Mouse (Mus musculus) adrenal gland, adult 8-10 months (tissue): ENCODE results near the gene Xpnpep3. TPM values are rescaled to one million over a fixed set of nuclear protein-coding genes. Genes with fewer than 3 reads are reported as not detected.
"Not testable (repeated sequence)": the region's sequence is repeated elsewhere in the genome, so short reads cannot be mapped to it uniquely, and the experiment has no call there.

Experiments
- DNase-seq: peaks from one replicate; pipeline ENCODE4 v3.0.0; 2022
- total RNA-seq, 4 experiments: library from RNA; stranded (reverse); gene quantifications; 2 replicates each; pipeline ENCODE4 v1.2.4; 2022

The Xpnpep3 gene
- total RNA-seq, 4 experiments from 2014 or later = 24.8 to 34.4 (median 28.9) TPM

- DNase-seq = no peak
Observed at GRCm38 (mm10) chr15:81405008-81405407, 5.1 kb downstream of the Xpnpep3 start.

DNA sequence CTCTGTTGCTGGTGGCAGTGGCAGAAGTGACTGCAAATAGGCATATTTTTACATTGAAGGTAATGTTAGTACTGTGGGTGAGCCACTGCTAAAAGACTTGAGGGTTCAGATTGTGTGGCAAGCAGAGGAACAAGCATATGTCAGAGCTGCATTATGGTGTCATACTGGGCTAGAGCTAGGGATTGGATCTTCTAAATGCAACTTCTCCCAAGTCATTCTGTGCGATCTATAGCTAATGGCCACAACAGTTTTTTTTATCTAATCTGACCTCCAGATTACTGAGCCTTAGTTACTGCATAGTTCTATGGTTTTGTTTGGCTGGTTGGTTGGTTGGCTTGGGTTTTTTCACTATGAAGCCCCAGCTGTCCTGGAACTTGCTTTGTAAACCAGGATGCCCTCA, 8.3 kb downstream of the Xpnpep3 start, which contains the start of gene Dnajb7:
Gene Dnajb7, minus strand, starts transcription at position 101 of the 400 bp plus-strand sequence.
- DNase-seq = no peak

- peak; percentile 60 for DNase-seq
Observed at GRCm38 (mm10) chr15:81416763-81417310, 16.9 kb downstream of the Xpnpep3 start.

GRCm38 (mm10) chr15:81418065-81418464, 18.1 kb downstream of the Xpnpep3 start:
- no peak for DNase-seq

- DNase-seq = no peak
Observed at GRCm38 (mm10) chr15:81421454-81421853, 21.5 kb downstream of the Xpnpep3 start.

DNA sequence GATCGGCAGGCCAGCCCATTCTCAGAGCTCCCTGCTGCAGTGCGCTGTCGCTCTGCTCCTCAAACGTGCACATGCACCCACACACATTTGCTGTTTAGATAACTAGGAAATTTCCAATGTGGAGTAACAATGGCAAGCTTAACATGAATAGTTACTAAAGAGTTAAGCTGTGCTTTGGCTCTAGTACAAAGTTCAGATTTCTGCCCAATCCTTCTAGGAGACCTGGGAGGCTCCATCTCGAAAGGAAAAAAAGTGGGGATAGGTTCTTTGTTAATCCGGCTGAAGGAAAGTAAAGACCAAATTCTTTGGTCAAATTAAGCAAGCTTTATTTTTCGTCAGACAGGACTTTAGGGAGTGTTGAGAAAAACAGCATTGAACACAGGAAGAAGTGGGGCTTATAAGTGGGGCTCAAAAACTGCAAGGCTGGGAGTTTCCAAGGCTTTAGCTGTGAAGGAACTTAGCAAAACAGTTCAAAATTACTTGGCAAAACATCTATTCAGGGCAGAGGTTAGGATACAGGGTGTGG, 22.3 kb downstream of the Xpnpep3 start:
- DNase-seq = no peak

- no peak for DNase-seq
Observed at GRCm38 (mm10) chr15:81425311-81425710, 25.4 kb downstream of the Xpnpep3 start.

DNA sequence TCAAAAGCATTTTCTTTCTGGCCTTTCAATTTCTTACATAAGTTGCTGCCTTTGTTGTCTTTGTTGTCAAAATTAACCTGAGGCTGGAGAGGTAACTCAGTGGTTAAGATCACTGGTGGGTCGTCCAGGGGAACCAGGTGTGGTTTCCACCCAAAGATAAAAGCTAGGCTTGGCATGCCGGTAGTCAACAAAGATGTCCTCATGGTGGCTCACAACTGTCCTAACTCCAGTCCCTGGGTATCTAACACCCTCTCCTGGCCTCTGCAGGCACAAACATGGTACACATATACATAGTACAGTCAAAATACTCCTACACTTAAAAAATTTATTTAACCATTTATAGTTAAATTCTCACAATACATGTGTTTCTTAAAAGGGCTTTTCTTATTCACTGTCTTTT, 28.0 kb downstream of the Xpnpep3 start:
- no peak for DNase-seq

DNA sequence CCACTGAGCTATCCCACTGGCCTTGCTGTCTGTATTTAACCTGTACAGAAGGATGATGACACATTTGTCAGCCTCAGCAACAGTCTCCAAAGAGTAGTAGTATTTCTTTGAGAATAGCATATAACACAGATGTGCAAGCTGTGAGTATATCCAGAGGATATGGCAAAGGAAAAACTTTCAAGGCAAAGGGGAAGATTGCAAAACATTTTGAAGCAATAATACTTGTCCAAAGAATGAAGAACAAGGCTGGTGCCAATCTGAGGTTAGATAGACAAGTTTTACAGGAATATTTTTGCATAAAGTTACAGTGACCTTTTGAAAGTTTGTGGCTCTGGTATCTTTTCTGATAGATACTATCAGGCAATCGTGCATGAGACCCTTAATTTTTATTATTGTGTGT, 31.3 kb downstream of the Xpnpep3 start:
- DNase-seq = no peak

- DNase-seq = no peak
Observed at GRCm38 (mm10) chr15:81438345-81438744, 38.4 kb downstream of the Xpnpep3 start.

GRCm38 (mm10) chr15:81439236-81439635, 39.3 kb downstream of the Xpnpep3 start:
- DNase-seq = peak; percentile 21

- DNase-seq = peak; percentile 24
Observed at GRCm38 (mm10) chr15:81448463-81448862, 48.5 kb downstream of the Xpnpep3 start.

GRCm38 (mm10) chr15:81461523-81461922, 61.6 kb downstream of the Xpnpep3 start:
- no peak for DNase-seq

DNA sequence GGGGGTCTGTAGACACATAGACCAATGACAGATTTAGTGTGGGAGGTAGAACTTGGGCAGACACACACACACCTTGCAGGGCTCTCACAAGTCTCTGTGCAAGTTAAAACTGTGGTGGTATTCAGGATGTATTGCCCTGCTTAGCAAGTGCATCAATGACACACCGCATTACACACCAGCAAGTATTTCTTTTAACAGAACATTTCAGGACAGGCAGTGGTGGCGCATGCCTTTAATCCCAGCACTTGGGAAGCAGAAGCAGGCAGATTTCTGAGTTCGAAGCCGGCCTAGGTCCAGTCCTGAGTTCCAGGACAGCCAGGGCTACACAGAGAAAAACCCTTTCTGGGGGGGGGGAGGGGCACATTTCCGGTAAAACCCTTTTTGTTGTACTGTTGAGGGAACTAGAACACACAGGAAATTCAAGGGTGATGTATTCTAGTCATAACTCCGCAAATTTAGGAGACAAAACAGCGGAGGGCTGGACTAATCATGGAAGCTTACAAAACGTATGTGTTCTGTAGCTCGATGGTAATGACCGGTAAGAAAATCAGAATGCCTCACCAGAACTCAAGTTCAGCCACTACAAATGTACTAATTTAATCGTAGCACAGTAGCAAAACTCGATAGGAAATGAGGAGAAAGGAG, 65.2 kb downstream of the Xpnpep3 start:
- DNase-seq = no peak

DNA sequence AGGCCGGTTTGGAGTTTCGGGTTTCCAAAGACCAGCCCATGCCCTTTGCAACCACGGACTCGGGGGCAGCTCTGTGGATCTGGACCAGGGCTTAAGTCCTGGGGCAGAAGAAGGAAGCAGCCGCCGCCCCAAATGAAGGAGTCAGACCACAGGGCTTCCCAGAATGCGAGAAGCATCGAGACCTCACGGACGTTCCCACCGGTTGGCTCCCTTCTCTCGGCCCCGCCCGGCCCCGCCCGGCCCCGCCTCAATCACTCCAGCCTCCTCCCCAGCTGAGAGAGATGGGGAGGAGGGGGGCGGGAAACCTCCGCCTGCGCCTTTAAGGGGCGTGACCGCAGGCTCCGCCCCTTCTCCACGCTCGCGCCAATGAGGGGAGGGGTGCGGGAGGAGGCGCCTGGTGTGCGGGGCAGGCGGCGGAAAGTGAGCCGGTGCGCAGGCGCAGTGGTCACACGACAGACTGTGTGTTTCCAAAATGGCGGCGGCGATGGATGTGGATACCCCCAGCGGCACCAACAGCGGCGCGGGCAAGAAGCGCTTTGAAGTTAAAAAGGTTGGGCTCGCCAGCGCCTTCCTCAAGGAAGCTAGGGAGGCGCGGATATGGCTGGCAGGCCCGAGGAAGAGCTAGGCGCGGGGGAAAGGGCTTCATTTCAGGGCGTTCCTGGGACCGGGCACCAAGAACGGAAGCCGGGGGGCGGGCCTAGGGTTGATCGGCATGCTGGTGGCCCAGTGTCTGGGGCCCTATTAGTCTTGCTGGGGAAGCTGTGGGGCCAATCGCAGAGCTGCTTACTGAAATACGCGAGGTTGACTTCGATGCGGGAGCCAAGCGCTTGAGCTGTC, 66.2 kb downstream of the Xpnpep3 start, which contains the start of gene Rbx1:
Gene Rbx1, plus strand, starts transcription at position 396 of the 837 bp plus-strand sequence.
- peak; percentile 97 for DNase-seq

DNA sequence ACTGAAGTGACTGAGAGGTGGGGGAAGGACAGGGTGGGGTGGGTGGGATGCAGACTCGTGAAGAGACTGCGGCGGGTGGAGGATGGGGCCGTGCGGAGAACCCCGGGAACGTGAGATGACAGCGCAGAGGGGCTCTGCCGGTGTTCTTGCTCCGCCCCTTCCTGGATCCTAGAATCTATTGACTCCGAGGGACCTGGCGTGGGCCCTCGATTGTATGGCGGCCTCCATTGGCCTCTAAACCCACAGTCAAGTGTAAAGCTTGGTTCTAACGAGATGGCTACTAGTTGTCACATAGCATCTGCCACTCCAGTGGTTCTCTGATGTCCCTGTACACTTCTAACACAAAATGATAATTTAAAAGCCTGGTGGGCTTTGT, 66.8 kb downstream of the Xpnpep3 start:
- DNase-seq = no peak

DNA sequence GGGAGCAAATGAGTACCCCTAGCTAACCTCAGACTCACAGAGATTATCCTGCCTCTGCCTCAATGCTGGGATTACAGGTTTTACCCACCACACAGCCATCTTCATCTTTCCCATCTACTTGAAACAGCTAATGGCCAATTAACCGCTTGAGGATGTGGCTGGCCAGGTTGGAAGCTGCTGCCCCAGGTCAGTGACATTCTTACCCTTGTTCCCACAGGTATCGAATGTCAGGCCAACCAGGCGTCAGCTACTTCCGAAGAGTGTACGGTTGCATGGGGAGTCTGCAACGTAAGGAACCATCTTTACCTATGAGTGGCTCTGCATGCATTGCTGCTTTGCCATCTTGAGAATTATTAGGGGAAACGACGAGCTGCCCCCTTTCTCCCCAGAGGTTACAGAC, 70.8 kb downstream of the Xpnpep3 start:
- DNase-seq = no peak

DNA sequence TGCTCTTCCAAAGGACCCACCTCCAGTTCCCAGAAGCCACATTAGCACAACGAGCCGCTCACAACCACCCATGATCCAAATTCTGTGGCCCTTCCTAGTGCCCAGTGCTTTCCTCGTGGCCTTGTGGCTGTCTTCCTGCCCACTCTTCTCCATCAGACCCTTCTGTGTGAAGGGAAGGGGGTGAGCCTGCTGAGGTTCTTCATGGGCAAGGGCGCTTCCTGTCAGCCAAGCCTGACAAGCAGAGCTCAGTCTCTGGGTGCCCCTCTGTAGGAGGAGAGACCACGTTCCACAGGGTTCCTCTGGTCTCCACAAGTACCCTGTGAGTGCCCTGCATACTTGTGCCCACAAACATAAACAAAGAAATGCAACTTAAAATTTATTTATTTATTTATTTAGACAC, 72.3 kb downstream of the Xpnpep3 start:
- no peak for DNase-seq

DNA sequence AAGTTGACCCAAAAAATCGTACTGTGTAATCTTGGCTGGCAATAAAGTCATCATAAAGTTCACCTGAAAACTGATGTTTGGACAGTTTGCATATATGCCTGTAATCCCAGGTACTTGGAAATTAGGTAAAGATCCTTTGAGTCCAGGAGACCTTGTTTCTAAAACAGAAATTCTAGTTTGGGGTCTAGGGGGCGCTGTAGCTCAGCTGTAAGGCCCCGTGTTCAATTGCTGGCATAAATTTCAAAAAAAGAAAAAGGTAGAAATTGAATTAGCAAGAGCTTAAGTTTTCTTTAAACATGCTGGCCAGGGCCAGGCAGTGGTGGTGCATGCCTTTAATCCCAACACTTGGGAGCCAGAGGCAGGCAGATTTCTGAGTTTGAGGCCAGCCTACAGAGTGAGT, 75.7 kb downstream of the Xpnpep3 start:
- DNase-seq = no peak

GRCm38 (mm10) chr15:81476597-81476996, 76.7 kb downstream of the Xpnpep3 start:
- no peak for DNase-seq

GRCm38 (mm10) chr15:81479446-81480213, 79.7 kb downstream of the Xpnpep3 start:
- no peak for DNase-seq

DNA sequence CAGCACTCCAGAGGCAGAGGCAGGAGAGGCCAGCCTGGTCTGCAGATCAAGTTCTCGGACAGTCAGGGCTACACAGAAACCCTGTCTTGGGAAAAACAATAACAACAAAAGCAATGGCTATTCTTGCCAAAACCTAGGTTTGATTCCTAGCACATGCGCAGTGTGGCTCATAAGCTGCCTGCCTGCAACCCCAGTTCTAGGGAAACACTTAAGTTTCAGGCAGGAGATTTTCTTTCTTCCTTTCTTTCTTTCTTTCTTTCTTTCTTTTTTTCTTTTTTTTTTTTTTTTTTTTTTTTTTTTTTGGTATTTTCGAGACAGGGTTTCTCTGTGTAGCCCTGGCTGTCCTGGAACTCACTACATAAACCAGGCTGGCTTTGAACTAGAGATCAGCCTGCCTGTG, 80.3 kb downstream of the Xpnpep3 start:
- not testable (repeated sequence) for DNase-seq
